Mouse (Mus musculus) spleen, adult 2 months (tissue): Measurements from ENCODE around the gene Cmya5.

Experiments
- CTCF ChIP-seq: fragments of 200-500 bp; IDR thresholded peaks from 2 replicates; pipeline ENCODE4 v1.5.1; 2011; ENCODE audit warnings: mild to moderate bottlenecking, inconsistent platforms; ENCODE audit not compliant: insufficient read depth, insufficient read length, insufficient replicate concordance; ENCODE audit errors: extremely low read depth
- POLR2A ChIP-seq: fragments of 200-500 bp; IDR thresholded peaks from 2 replicates; pipeline ENCODE4 v1.6.1; 2011; ENCODE audit warnings: low read depth, low read length, inconsistent platforms

DNA sequence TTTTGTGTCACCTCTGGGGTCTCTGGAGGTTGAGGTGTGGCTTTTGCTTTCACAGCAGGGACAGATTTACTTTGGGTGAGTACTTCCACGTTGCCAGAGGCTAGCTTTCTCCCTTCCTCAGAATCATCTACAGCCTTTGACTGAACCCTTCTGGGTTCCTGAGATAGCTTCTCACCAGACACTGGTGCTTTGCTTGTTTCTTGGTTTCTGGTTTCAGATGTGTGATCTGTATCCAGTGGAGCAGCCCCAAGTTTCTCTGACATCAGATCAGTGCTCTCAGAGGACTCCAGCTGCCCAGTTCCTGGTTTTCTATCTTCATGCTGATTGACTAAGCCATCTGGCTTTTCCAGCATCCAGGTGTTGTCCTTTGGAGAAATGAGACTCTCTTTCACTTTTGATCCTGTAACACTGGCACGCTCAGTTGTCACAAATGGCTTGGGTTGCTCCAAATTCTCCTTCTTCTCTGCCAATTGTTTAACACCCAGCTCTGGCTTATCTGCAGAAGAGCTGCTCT is 51.6 kb downstream of the Cmya5 start:
- TF ChIP-seq CTCF (no peak), POLR2A (no peak)
